Mouse (Mus musculus): ENCODE results near the gene Zcchc8. TPM values are rescaled to one million over a fixed set of nuclear protein-coding genes. Genes with fewer than 3 reads are reported as not detected.

Gene Zcchc8
- polyA plus RNA-seq, 1 experiment, result 71.5 TPM

- H3K27me3 ChIP-seq (ENCODE audit: control insufficient read depth, insufficient read depth, low read length), result no peaks in the 10 kb centered on the region
- 96% methylated on average over 11 of the region's 11 CpGs for WGBS
- no peak overlapping the region for H3K27ac ChIP-seq (ENCODE audit: control insufficient read depth, insufficient read depth, low read length)
- no peak for TF ChIP-seq POLR2A (IDR thresholded peaks at IDR 0.05; ENCODE audit: control insufficient read depth, extremely low read depth, insufficient read depth, low read length, poor library complexity)
- TF ChIP-seq CTCF (IDR thresholded peaks at IDR 0.05; ENCODE audit: borderline replicate concordance, control insufficient read depth, extremely low read depth, insufficient read depth, low read length, poor library complexity), result no peak
- H3K4me1 ChIP-seq (replicated peaks; ENCODE audit: control insufficient read depth, insufficient read depth, low read length), result peaks cover 7% of the 10 kb centered on the region; the same call in 1 of the 2 replicates
- DNase-seq, result no peak
- H3K4me3 ChIP-seq (ENCODE audit: control insufficient read depth, insufficient read depth, low read length), result no peak overlapping the region
- H3K36me3 ChIP-seq (ENCODE audit: control insufficient read depth, insufficient read depth, low read length), result no peaks in the 10 kb centered on the region
These were observed 67.6 kb downstream of the Zcchc8 start for GRCm38 (mm10) chr5:123653287-123653801.

- peaks cover 2% of the 10 kb centered on the region; the same call in 1 of the 2 replicates for H3K4me1 ChIP-seq (replicated peaks; ENCODE audit: control insufficient read depth, insufficient read depth, low read length)
- H3K27ac ChIP-seq (ENCODE audit: control insufficient read depth, insufficient read depth, low read length), result no peak overlapping the region
- no peaks in the 10 kb centered on the region for H3K27me3 ChIP-seq (ENCODE audit: control insufficient read depth, insufficient read depth, low read length)
- 0 out of 2 replicates have a peak, but pooled peaks cover 5% of the 10 kb centered on the region for H3K36me3 ChIP-seq (ENCODE audit: control insufficient read depth, insufficient read depth, low read length)
- TF ChIP-seq POLR2A (IDR thresholded peaks at IDR 0.05; ENCODE audit: control insufficient read depth, extremely low read depth, insufficient read depth, low read length, poor library complexity) (no peak), CTCF (IDR thresholded peaks at IDR 0.05; ENCODE audit: borderline replicate concordance, control insufficient read depth, extremely low read depth, insufficient read depth, low read length, poor library complexity) (no peak)
- WGBS, result 55% methylated on average over 2 of the region's 2 CpGs
- DNase-seq, result no peak
- no peak overlapping the region for H3K4me3 ChIP-seq (ENCODE audit: control insufficient read depth, insufficient read depth, low read length)
These were observed 70.1 kb downstream of the Zcchc8 start for GRCm38 (mm10) chr5:123650825-123651224.

Other genes with a start within 250 kb of the Zcchc8 start
- 0.09 and 0.18 TPM in 2 replicates for gene Lrrc43, start 231.8 kb downstream of the Zcchc8 start, polyA plus RNA-seq (2012; rRNA removed)
- gene Il31, start 231.6 kb downstream of the Zcchc8 start, polyA plus RNA-seq (2012; rRNA removed), result not detected in 2 replicates
- 0.28 and 0.63 TPM in 2 replicates for gene B3gnt4, start 210.6 kb downstream of the Zcchc8 start, polyA plus RNA-seq (2012; rRNA removed)
- gene Diablo, start 196.9 kb downstream of the Zcchc8 start, polyA plus RNA-seq (2012; rRNA removed), result 88.1 and 104 TPM in 2 replicates
- gene Gm49027, start 195.6 kb downstream of the Zcchc8 start, polyA plus RNA-seq (2012; rRNA removed), result 6.6 and 12.1 TPM in 2 replicates
- 25.2 and 26.3 TPM in 2 replicates for gene Vps33a, start 148.1 kb downstream of the Zcchc8 start, polyA plus RNA-seq (2012; rRNA removed)
- 17.1 and 17.6 TPM in 2 replicates for gene Clip1, start 36.5 kb downstream of the Zcchc8 start, polyA plus RNA-seq (2012; rRNA removed)
- gene Rsrc2, start 28.3 kb upstream of the Zcchc8 start, polyA plus RNA-seq (2012; rRNA removed), result 18.6 and 22.6 TPM in 2 replicates
- gene Kntc1, start 28.6 kb upstream of the Zcchc8 start, polyA plus RNA-seq (2012; rRNA removed), result 12.6 and 16.0 TPM in 2 replicates
- gene Hcar2, start 144.4 kb upstream of the Zcchc8 start, polyA plus RNA-seq (2012; rRNA removed), result 2.7 and 3.0 TPM in 2 replicates
- 3.1 and 4.7 TPM in 2 replicates for gene Hcar1, start 158.9 kb upstream of the Zcchc8 start, polyA plus RNA-seq (2012; rRNA removed)
- 9.7 and 11.8 TPM in 2 replicates for gene Denr, start 186.1 kb upstream of the Zcchc8 start, polyA plus RNA-seq (2012; rRNA removed)
- 0.42 and 0.62 TPM in 2 replicates for gene Gm43518, start 206.3 kb upstream of the Zcchc8 start, polyA plus RNA-seq (2012; rRNA removed)
- gene Ccdc62, start 209.6 kb upstream of the Zcchc8 start, polyA plus RNA-seq (2012; rRNA removed), result 2.3 and 3.8 TPM in 2 replicates